Mouse (Mus musculus): ENCODE results near the gene Pdcd5. TPM values are rescaled to one million over a fixed set of nuclear protein-coding genes. Genes with fewer than 3 reads are reported as not detected.

The Pdcd5 gene
- total and polyA plus RNA-seq, 2 experiments from 2014 or later: 24.5 to 278 TPM

GRCm38 (mm10) chr7:35617513-35617912 is 29.8 kb downstream of the Pdcd5 start:
- ATAC-seq (ENCODE audit: insufficient read depth, low read depth) (no peak), DNase-seq (ENCODE audit: low spot score) (no peak)
- Histone ChIP-seq H3K4me3 (ENCODE audit: low read depth, low read length) (no peak overlapping the region), H3K4me2 (ENCODE audit: low read depth, low read length) (no peak overlapping the region), H3K36me3 (replicated peaks; ENCODE audit: control insufficient read depth, insufficient read depth, low read length) (peaks cover 59% of the 10 kb centered on the region), H3K27ac (ENCODE audit: low read depth) (no peak overlapping the region), H3K9ac (replicated peaks; ENCODE audit: low read depth, low read length) (no peak overlapping the region), H3K27me3 (ENCODE audit: control insufficient read depth, insufficient read depth, low read length) (no peaks in the 10 kb centered on the region), H3K4me1 (ENCODE audit: control insufficient read depth, insufficient read depth) (no peaks in the 10 kb centered on the region), H3K9me3 (replicated peaks; ENCODE audit: control insufficient read depth, low read length) (no peaks in the 10 kb centered on the region)
- TF ChIP-seq EP300 (IDR thresholded peaks at IDR 0.05; ENCODE audit: low read depth): no peak
- TF ChIP-seq CTCF (IDR thresholded peaks at IDR 0.05; ENCODE audit: low read depth): no peak
- WGBS: 85% methylated on average over 4 of the region's 4 CpGs

GRCm38 (mm10) chr7:35609245-35609644 is 38.1 kb downstream of the Pdcd5 start:
- Histone ChIP-seq H3K4me1 (ENCODE audit: control insufficient read depth, insufficient read depth) (no peaks in the 10 kb centered on the region), H3K36me3 (replicated peaks; ENCODE audit: control insufficient read depth, insufficient read depth, low read length) (peaks cover 56% of the 10 kb centered on the region), H3K27me3 (ENCODE audit: control insufficient read depth, insufficient read depth, low read length) (no peaks in the 10 kb centered on the region), H3K27ac (ENCODE audit: low read depth) (no peak overlapping the region), H3K9ac (replicated peaks; ENCODE audit: low read depth, low read length) (no peak overlapping the region), H3K9me3 (replicated peaks; ENCODE audit: control insufficient read depth, low read length) (no peaks in the 10 kb centered on the region), H3K4me2 (ENCODE audit: low read depth, low read length) (no peak overlapping the region), H3K4me3 (ENCODE audit: low read depth, low read length) (no peak overlapping the region)
- ATAC-seq (ENCODE audit: insufficient read depth, low read depth): no peak
- TF ChIP-seq CTCF (IDR thresholded peaks at IDR 0.05; ENCODE audit: low read depth): no peak
- no peak for TF ChIP-seq EP300 (IDR thresholded peaks at IDR 0.05; ENCODE audit: low read depth)
- no peak for DNase-seq (ENCODE audit: low spot score)
- 93% methylated on average over 10 of the region's 10 CpGs for WGBS

GRCm38 (mm10) chr7:35606816-35607215 is 40.5 kb downstream of the Pdcd5 start:
- Histone ChIP-seq H3K36me3 (replicated peaks; ENCODE audit: control insufficient read depth, insufficient read depth, low read length) (peaks cover 58% of the 10 kb centered on the region), H3K4me2 (ENCODE audit: low read depth, low read length) (no peak overlapping the region), H3K9me3 (replicated peaks; ENCODE audit: control insufficient read depth, low read length) (no peaks in the 10 kb centered on the region), H3K27me3 (ENCODE audit: control insufficient read depth, insufficient read depth, low read length) (no peaks in the 10 kb centered on the region), H3K4me3 (ENCODE audit: low read depth, low read length) (no peak overlapping the region), H3K9ac (replicated peaks; ENCODE audit: low read depth, low read length) (no peak overlapping the region), H3K27ac (ENCODE audit: low read depth) (no peak overlapping the region), H3K4me1 (ENCODE audit: control insufficient read depth, insufficient read depth) (no peaks in the 10 kb centered on the region)
- 92% methylated on average over 10 of the region's 10 CpGs for WGBS
- ATAC-seq (ENCODE audit: insufficient read depth, low read depth) (no peak), DNase-seq (ENCODE audit: low spot score) (no peak)
- no peak for TF ChIP-seq EP300 (IDR thresholded peaks at IDR 0.05; ENCODE audit: low read depth)
- TF ChIP-seq CTCF (IDR thresholded peaks at IDR 0.05; ENCODE audit: low read depth): no peak

GRCm38 (mm10) chr7:35602766-35603165 is 44.6 kb downstream of the Pdcd5 start:
- TF ChIP-seq EP300 (IDR thresholded peaks at IDR 0.05; ENCODE audit: low read depth): no peak
- no peak for TF ChIP-seq CTCF (IDR thresholded peaks at IDR 0.05; ENCODE audit: low read depth)
- H3K4me1 ChIP-seq (ENCODE audit: control insufficient read depth, insufficient read depth): no peaks in the 10 kb centered on the region
- no peak overlapping the region for H3K27ac ChIP-seq (ENCODE audit: low read depth)
- 91% methylated on average over 5 of the region's 5 CpGs for whole genome bisulfite sequencing
- no peak for DNase-seq (ENCODE audit: low spot score)
- H3K4me2 ChIP-seq (ENCODE audit: low read depth, low read length): no peak overlapping the region
- no peak overlapping the region for H3K9ac ChIP-seq (replicated peaks; ENCODE audit: low read depth, low read length)
- no peak overlapping the region for H3K4me3 ChIP-seq (ENCODE audit: low read depth, low read length)
- no peaks in the 10 kb centered on the region for H3K9me3 ChIP-seq (replicated peaks; ENCODE audit: control insufficient read depth, low read length)
- peaks cover 31% of the 10 kb centered on the region for H3K36me3 ChIP-seq (replicated peaks; ENCODE audit: control insufficient read depth, insufficient read depth, low read length)
- ATAC-seq (ENCODE audit: insufficient read depth, low read depth): no peak
- H3K27me3 ChIP-seq (ENCODE audit: control insufficient read depth, insufficient read depth, low read length): no peaks in the 10 kb centered on the region

GRCm38 (mm10) chr7:35601106-35601505 is 46.2 kb downstream of the Pdcd5 start:
- no peak for ATAC-seq (ENCODE audit: insufficient read depth, low read depth)

GRCm38 (mm10) chr7:35600031-35600430 is 47.3 kb downstream of the Pdcd5 start:
- TF ChIP-seq CTCF (IDR thresholded peaks at IDR 0.05; ENCODE audit: low read depth) (no peak), EP300 (IDR thresholded peaks at IDR 0.05; ENCODE audit: low read depth) (no peak)
- Histone ChIP-seq H3K27ac (ENCODE audit: low read depth) (no peak overlapping the region), H3K4me1 (ENCODE audit: control insufficient read depth, insufficient read depth) (no peaks in the 10 kb centered on the region), H3K27me3 (ENCODE audit: control insufficient read depth, insufficient read depth, low read length) (no peaks in the 10 kb centered on the region), H3K36me3 (replicated peaks; ENCODE audit: control insufficient read depth, insufficient read depth, low read length) (peaks cover 36% of the 10 kb centered on the region), H3K4me2 (ENCODE audit: low read depth, low read length) (no peak overlapping the region), H3K9ac (replicated peaks; ENCODE audit: low read depth, low read length) (no peak overlapping the region), H3K4me3 (ENCODE audit: low read depth, low read length) (no peak overlapping the region), H3K9me3 (replicated peaks; ENCODE audit: control insufficient read depth, low read length) (no peaks in the 10 kb centered on the region)
- WGBS: 90% methylated on average over 10 of the region's 10 CpGs
- DNase-seq (ENCODE audit: low spot score) (no peak), ATAC-seq (ENCODE audit: insufficient read depth, low read depth) (no peak)

More at GRCm38 (mm10) chr7:35601106-35601505, 46.2 kb downstream of the Pdcd5 start:
- DNase-seq (ENCODE audit: low spot score): no peak
- TF ChIP-seq EP300 (IDR thresholded peaks at IDR 0.05; ENCODE audit: low read depth): no peak
- no peak for TF ChIP-seq CTCF (IDR thresholded peaks at IDR 0.05; ENCODE audit: low read depth)
- no peaks in the 10 kb centered on the region for H3K4me1 ChIP-seq (ENCODE audit: control insufficient read depth, insufficient read depth)
- H3K27me3 ChIP-seq (ENCODE audit: control insufficient read depth, insufficient read depth, low read length): no peaks in the 10 kb centered on the region
- H3K4me3 ChIP-seq (ENCODE audit: low read depth, low read length): no peak overlapping the region
- no peaks in the 10 kb centered on the region for H3K9me3 ChIP-seq (replicated peaks; ENCODE audit: control insufficient read depth, low read length)
- H3K4me2 ChIP-seq (ENCODE audit: low read depth, low read length): no peak overlapping the region
- no peak overlapping the region for H3K9ac ChIP-seq (replicated peaks; ENCODE audit: low read depth, low read length)
- 77% methylated on average over 6 of the region's 6 CpGs for WGBS
- H3K27ac ChIP-seq (ENCODE audit: low read depth): no peak overlapping the region
- H3K36me3 ChIP-seq (replicated peaks; ENCODE audit: control insufficient read depth, insufficient read depth, low read length): peaks cover 26% of the 10 kb centered on the region

Measured in heart, postnatal 0 days (tissue).